Mouse (Mus musculus): Measurements from ENCODE around the gene Olfr816.
"Not testable (repeated sequence)": the region's sequence is repeated elsewhere in the genome, so short reads cannot be mapped to it uniquely, and the experiment has no call there.

Gene Olfr816

DNA sequence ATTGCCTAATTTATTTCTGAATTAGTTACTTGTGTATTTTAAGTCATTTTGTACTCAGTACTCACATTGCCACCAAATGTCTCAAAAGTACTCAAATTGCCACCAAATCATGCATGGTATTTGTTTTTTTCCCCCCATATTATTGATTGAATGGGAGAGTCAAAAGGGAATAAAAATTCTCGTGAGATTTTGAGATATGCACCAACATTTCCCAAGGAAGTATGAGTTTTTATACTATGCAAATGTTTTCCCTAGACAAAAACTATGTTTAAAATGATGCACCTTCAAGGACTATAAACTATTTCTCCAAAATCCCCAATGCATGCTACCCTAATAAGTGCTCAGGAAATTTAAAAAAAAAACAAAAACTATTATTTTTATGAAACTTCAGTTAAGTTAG lies at the start of gene Olfr816:
Olfr816 (minus strand) TSS at position 101 of the 400 bp plus-strand sequence.
- DNase-seq (ENCODE audit: low read depth), result no peak

DNA sequence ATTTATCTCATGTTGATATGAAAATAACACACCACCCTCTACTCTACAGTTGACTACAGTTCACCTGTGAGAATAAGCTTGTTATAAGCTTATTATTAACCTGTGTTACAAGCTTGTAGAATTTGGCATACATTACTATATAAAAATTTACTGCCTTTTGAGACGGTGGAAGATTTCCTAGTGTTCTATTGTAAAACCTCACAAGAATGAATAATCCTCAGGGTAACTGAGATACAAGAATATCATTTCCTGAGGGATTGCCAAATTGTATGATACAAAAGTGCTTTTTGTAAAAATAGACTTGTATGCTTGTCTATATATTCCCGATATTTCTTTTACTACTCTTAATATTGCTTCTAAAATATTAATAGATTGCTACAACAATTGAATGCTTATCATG lies 33.6 kb upstream of the Olfr816 start, which contains the start of gene Olfr818:
Olfr818 (minus strand) TSS at position 101 of the 400 bp plus-strand sequence.
- no peak for DNase-seq (ENCODE audit: low read depth)

DNA sequence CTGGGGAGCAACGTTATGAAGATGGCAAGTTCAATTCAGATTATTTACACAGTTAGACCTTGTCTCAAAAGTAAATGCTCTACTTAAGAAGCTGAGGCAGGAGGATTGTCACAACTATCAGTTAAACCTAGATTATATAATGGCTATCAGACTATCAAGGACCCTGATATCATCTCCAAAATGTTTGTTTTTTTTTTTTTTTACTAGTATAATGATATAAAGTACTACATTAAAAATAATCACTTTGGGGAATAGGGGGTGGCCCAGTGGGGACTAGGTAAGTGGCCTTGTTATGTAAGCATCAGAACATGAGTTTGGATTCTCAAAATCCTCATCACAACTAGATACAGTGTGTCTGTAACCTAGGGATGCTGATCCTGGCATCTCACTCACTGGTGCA lies 9.6 kb downstream of the Olfr816 start, which contains the start of gene Olfr815:
Olfr815 (minus strand) TSS at position 101 of the 400 bp plus-strand sequence.
- not testable (repeated sequence) for DNase-seq (ENCODE audit: low read depth)

DNA sequence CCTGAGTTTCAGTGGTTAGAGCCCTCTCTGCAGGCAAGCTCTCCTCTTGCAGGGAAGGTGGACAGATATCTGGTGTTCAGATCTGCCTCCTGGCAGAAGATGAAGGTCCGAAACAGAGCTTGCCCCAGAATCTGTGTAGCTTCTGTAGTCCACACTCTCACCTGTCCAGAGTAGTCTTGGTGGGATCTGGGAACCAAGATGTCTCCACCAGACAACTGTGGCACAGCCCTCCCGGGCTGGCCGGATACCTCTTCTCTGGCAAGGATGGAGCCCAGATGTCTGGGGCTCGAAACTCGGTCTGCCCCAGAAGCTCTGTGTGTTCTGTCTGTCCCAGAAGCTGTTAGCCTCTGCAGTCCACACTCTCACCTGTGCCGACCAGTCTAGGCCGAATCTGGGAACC lies 29.5 kb downstream of the Olfr816 start:
- no peak for DNase-seq (ENCODE audit: low read depth)

DNA sequence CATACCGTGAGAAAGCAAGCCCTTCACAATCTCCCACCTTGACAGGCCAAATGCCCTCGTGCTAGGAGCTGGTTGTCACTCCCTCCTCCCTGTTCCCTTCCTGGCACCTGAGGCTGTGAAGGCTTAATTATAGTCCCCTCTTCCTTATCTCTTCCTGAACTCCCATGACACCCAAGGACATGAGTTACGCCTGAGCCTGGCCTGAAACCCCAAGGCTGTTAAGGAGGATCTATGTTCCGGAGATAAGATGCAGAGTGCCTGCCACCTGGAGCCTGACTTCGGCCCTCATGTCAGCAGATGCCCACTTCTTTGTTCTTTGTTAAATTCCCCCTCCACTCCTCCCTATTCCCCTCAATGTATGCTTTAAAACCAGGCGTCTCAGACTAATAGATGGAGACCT lies 29.9 kb downstream of the Olfr816 start:
- DNase-seq (ENCODE audit: low read depth), result not testable (repeated sequence)

DNA sequence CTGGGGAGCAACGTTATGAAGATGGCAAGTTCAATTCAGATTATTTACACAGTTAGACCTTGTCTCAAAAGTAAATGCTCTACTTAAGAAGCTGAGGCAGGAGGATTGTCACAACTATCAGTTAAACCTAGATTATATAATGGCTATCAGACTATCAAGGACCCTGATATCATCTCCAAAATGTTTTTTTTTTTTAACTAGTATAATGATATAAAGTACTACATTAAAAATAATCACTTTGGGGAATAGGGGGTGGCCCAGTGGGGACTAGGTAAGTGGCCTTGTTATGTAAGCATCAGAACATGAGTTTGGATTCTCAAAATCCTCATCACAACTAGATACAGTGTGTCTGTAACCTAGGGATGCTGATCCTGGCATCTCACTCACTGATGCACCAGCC lies 35.6 kb downstream of the Olfr816 start, which contains the start of gene Olfr814:
Olfr814 (minus strand) TSS at position 101 of the 400 bp plus-strand sequence.
- not testable (repeated sequence) for DNase-seq (ENCODE audit: low read depth)
